Mouse (Mus musculus) right cerebral cortex, adult 2 months (tissue): ENCODE results near the gene Frmd4b.

Experiments used
- DNase-seq, 2 experiments: peaks; one replicate each; pipeline ENCODE4 v3.0.0; 2021 to 2022; ENCODE audit warnings: low spot score in 2 of 2

Frmd4b gene

DNA sequence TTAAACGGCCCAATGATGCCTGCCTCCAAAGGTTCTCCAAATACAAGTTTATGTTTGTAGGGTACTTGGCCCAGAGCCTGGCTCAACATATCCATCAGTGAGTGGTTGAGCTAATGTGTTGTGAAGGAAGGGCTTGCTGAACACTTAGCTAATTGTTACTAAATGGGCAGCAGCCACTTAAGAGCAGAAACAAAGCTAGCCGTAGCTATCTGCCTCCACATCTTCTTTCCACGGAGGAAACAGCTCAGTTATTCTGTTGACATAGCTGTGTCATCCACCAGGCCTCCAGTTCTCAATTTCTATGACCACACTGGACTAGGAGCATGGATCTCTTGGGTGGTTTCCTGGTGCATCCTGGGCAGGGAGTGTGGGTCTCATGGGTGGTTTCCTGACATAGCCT lies 302.0 kb downstream of the Frmd4b start:
- DNase-seq: no peak

- no peak for DNase-seq
Observed at GRCm38 (mm10) chr6:97312545-97312939, 304.8 kb downstream of the Frmd4b start.

DNA sequence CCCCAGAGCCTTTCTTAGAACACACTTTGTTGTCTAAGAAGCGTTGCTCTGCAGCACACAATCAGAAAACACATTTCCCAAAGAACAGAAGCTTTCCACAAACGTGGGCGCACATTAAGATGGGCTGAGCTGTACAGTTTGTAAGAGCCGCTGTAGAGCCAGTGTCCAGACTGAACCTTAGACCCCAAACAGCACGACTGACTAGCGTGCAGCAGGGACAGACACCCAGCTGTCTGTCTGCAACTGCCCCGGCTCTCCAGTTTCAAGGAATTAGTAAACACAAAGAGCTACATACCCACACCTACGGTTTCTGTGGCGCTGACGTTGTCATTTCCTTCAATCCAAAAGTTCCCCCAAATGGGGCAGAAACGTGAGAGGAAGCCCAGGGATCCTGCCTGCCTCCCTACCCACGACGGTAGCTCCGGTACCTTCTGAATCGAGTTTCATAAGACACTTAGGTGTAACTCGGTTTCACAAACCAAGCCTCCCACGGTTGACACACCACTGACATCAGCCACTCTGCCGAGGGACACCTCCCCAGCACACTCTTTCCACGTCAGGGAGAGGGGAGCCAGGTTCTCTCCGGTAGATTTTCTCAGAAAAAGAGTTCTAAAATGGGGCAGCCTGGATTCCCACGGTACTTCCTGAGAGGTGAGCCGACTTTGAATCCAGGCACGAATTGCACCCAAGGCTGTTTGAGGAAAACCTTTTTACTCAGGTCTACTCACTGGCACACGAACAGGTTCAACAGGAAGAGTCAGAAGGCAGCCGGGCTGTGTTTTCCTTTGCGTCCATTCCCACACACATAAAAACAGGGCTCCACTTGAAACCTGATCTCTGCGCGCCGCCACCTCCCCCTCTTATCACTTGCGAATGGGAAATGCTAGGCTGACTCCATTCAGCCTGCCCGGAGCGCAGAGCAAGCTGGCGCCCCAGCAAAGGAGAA lies 305.5 kb downstream of the Frmd4b start:
- DNase-seq: peak in 1 of 2 experiments; percentile 20

GRCm38 (mm10) chr6:97310901-97311331 lies 306.4 kb downstream of the Frmd4b start:
- no peak for DNase-seq

DNA sequence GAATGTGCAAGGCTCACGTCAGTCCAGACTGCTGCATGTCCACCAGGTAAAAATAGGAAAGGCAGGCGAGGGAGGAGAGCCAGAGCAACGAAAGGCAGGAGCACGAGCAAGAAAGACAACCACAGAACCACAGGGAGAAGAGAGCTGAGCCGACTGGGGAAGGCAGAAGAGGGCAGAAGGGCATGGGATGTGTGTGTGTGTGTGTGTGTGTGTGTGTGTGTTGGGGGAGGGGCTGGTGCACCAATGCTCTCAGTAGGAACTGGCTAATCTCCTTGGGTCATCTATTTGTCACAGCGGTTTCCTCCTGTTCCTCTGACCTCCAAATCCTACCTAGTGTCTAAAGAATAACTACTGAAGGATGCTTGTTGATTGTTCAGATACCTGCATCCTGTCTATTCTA lies 308.2 kb downstream of the Frmd4b start:
- DNase-seq: no peak

- no peak for DNase-seq
Observed at GRCm38 (mm10) chr6:97308562-97308961, 308.8 kb downstream of the Frmd4b start.

DNA sequence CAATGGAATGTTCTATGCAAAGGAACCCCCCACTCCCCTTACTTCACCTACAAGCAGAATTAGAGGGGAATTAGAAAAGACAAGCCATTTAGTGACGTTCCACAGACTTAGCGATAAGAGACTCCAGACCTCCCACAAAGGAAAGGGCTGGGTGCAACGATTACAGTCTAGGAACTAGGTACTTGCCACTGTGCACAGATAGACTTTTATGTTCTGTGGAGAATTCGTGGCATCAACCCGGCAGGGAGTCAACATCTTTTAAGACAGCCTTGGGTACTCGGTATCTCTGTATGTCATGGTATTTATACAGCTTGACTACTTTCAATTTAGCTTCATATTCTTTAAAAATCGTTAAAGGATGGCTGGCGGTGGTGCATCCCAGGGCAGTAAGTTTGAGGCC lies 310.1 kb downstream of the Frmd4b start:
- no peak for DNase-seq

GRCm38 (mm10) chr6:97306351-97306750 lies 311.0 kb downstream of the Frmd4b start:
- no peak for DNase-seq

GRCm38 (mm10) chr6:97305491-97305890 lies 311.9 kb downstream of the Frmd4b start:
- no peak for DNase-seq

- DNase-seq: peak; percentile 14 to 28
Observed at GRCm38 (mm10) chr6:97305010-97305409, 312.3 kb downstream of the Frmd4b start.

GRCm38 (mm10) chr6:97303277-97304109 lies 313.8 kb downstream of the Frmd4b start:
- DNase-seq: no peak

- DNase-seq: no peak
Observed at GRCm38 (mm10) chr6:97302303-97302702, 315.0 kb downstream of the Frmd4b start.

GRCm38 (mm10) chr6:97300659-97301058 lies 316.7 kb downstream of the Frmd4b start:
- no peak for DNase-seq

DNA sequence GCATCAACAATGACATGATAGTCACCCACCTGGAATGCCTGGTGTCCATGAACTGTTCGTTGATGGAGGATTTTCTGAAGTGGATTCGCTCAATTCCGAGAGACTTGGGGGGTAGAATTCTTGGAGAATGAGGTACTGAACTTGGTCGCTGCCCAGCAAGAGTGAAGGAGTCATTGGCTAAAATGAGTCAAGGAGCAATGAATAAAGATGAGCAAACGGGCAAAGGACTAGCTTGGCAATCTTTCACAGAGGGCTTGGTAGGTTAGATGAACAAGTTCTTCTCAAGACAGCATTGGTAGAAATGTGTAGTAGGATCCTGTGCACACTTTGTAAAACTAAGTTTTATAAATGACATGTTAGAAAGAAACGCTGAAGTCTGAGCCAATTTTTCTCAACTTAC lies 317.2 kb downstream of the Frmd4b start:
- DNase-seq: no peak

- DNase-seq: no peak
Observed at GRCm38 (mm10) chr6:97297151-97297550, 320.2 kb downstream of the Frmd4b start.

- no peak for DNase-seq
Observed at GRCm38 (mm10) chr6:97295866-97296527, 321.3 kb downstream of the Frmd4b start.

- DNase-seq: no peak
Observed at GRCm38 (mm10) chr6:97295416-97295815, 321.9 kb downstream of the Frmd4b start.

GRCm38 (mm10) chr6:97293667-97294569 lies 323.4 kb downstream of the Frmd4b start:
- DNase-seq: no peak

DNA sequence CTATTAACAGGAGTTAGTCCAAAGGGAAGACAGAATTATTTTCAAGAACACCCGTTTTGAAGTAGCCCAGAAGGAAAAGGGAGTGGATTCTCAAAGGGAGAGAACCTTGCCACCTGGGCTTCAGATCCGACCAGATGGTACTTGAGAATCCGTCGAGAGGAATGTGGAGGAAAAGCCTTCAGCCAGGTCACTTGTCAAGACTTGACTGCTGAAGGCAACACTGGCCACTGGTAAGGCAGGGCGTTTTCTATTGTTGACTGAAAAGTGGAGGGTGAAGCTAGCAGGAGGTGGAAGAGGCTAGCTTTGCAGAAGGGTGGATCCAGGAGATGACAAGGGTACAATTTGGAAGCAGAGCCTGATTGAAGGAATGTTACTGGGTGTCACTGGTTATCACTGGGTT lies 324.4 kb downstream of the Frmd4b start:
- no peak for DNase-seq

GRCm38 (mm10) chr6:97292096-97292495 lies 325.2 kb downstream of the Frmd4b start:
- no peak for DNase-seq
